Mouse (Mus musculus): ENCODE measurements around the gene Hk2. TPM values are rescaled to one million over a fixed set of nuclear protein-coding genes. Genes with fewer than 3 reads are reported as not detected.

Hk2 gene
- polyA plus RNA-seq, 1 experiment from 2014 or later, result 16.7 TPM

DNA sequence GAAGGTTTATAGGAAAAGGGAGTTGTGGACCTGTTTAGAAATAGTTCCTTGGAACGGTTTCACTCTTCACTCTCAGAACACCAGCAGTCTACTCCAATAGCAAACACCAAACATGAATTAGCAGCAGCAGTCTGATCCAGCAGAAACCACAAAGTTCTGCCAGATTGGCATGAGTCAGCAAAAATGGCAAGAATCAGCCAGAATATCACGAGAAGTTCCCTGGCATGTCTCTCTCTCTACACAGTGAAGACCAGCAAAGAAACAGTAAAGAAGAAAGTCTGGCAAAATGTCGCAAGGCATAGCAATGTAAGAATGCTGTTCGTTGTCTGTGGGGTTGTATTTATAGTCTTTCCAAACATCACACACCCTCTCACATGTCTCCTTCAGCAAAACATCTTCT is 58.1 kb downstream of the Hk2 start:
- Histone ChIP-seq H3K4me2 (ENCODE audit: low read depth, low read length) (no peak overlapping the region), H3K36me3 (ENCODE audit: control insufficient read depth, insufficient read depth, low read length) (no peaks in the 10 kb centered on the region), H3K27me3 (replicated peaks; ENCODE audit: control insufficient read depth, insufficient read depth, low read length) (no peaks in the 10 kb centered on the region), H3K9me3 (ENCODE audit: control insufficient read depth, low read length) (no peaks in the 10 kb centered on the region), H3K4me3 (ENCODE audit: low read depth, low read length) (no peak overlapping the region), H3K4me1 (ENCODE audit: control insufficient read depth, insufficient read depth, low read length) (no peaks in the 10 kb centered on the region), H3K27ac (replicated peaks; ENCODE audit: low read depth, low read length) (no peak overlapping the region), H3K9ac (ENCODE audit: low read depth, low read length) (no peak overlapping the region)
- ATAC-seq (ENCODE audit: low read depth) (no peak), DNase-seq (ENCODE audit: low spot score) (no peak)
- WGBS, result 71% methylated on average over 4 of the region's 4 CpGs

DNA sequence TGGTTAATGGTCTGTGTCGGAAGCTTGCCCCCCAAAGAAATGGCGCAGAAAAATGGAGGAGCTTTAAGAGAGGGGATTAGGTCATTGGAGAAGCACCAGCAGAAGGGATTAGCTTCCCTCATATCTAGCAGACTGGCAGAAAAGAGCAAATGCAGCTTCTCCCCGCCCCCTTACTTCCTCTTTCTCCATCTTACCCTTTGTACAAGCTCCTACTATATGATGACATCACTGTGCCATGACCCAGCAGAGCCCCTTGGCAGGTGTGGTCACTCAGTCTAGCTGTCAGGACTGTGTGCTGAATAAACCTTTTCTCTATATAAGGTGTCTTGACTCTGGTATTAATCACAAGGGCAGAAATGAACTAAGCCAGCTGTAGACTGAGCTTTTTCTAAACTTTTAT is 58.6 kb downstream of the Hk2 start:
- no peaks in the 10 kb centered on the region for H3K9me3 ChIP-seq (ENCODE audit: control insufficient read depth, low read length)
- no peak overlapping the region for H3K4me3 ChIP-seq (ENCODE audit: low read depth, low read length)
- H3K9ac ChIP-seq (ENCODE audit: low read depth, low read length), result no peak overlapping the region
- 80% methylated on average over 3 of the region's 3 CpGs for WGBS
- H3K27ac ChIP-seq (replicated peaks; ENCODE audit: low read depth, low read length), result no peak overlapping the region
- H3K4me2 ChIP-seq (ENCODE audit: low read depth, low read length), result no peak overlapping the region
- no peaks in the 10 kb centered on the region for H3K4me1 ChIP-seq (ENCODE audit: control insufficient read depth, insufficient read depth, low read length)
- DNase-seq (ENCODE audit: low spot score) (no peak), ATAC-seq (ENCODE audit: low read depth) (no peak)
- no peaks in the 10 kb centered on the region for H3K36me3 ChIP-seq (ENCODE audit: control insufficient read depth, insufficient read depth, low read length)
- no peaks in the 10 kb centered on the region for H3K27me3 ChIP-seq (replicated peaks; ENCODE audit: control insufficient read depth, insufficient read depth, low read length)

GRCm38 (mm10) chr6:82715253-82715652 is 59.0 kb downstream of the Hk2 start:
- Histone ChIP-seq H3K4me3 (ENCODE audit: low read depth, low read length) (no peak overlapping the region), H3K4me2 (ENCODE audit: low read depth, low read length) (no peak overlapping the region), H3K9ac (ENCODE audit: low read depth, low read length) (no peak overlapping the region), H3K4me1 (ENCODE audit: control insufficient read depth, insufficient read depth, low read length) (no peaks in the 10 kb centered on the region), H3K9me3 (ENCODE audit: control insufficient read depth, low read length) (no peaks in the 10 kb centered on the region), H3K27ac (replicated peaks; ENCODE audit: low read depth, low read length) (no peak overlapping the region), H3K27me3 (replicated peaks; ENCODE audit: control insufficient read depth, insufficient read depth, low read length) (no peaks in the 10 kb centered on the region), H3K36me3 (ENCODE audit: control insufficient read depth, insufficient read depth, low read length) (no peaks in the 10 kb centered on the region)
- ATAC-seq (ENCODE audit: low read depth), result no peak
- no peak for DNase-seq (ENCODE audit: low spot score)
- 73% methylated on average over 6 of the region's 6 CpGs for WGBS

DNA sequence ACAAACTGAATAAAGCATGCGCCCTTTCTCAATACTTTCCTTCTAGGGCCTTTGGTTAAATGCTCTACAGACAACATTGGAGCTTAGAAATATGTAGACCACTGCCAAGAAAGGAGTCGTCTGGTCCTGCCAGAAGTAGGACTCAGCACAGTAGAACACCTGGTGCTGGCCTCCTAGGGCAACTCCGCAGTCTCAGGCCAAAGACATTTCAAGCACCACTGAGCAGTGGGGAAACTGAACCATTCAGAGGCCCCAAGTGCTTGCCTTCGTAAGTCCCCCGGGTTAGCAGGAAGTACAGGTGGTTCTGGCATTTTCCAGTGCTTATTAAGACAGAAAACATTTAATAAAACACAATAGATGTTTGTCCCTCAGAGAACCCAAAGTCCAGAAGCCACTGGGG is 59.4 kb downstream of the Hk2 start:
- no peaks in the 10 kb centered on the region for H3K9me3 ChIP-seq (ENCODE audit: control insufficient read depth, low read length)
- 82% methylated on average over 5 of the region's 5 CpGs for WGBS
- DNase-seq (ENCODE audit: low spot score) (no peak), ATAC-seq (ENCODE audit: low read depth) (no peak)
- no peaks in the 10 kb centered on the region for H3K36me3 ChIP-seq (ENCODE audit: control insufficient read depth, insufficient read depth, low read length)
- H3K9ac ChIP-seq (ENCODE audit: low read depth, low read length), result no peak overlapping the region
- no peaks in the 10 kb centered on the region for H3K27me3 ChIP-seq (replicated peaks; ENCODE audit: control insufficient read depth, insufficient read depth, low read length)
- no peak overlapping the region for H3K27ac ChIP-seq (replicated peaks; ENCODE audit: low read depth, low read length)
- no peak overlapping the region for H3K4me3 ChIP-seq (ENCODE audit: low read depth, low read length)
- no peaks in the 10 kb centered on the region for H3K4me1 ChIP-seq (ENCODE audit: control insufficient read depth, insufficient read depth, low read length)
- H3K4me2 ChIP-seq (ENCODE audit: low read depth, low read length), result no peak overlapping the region

DNA sequence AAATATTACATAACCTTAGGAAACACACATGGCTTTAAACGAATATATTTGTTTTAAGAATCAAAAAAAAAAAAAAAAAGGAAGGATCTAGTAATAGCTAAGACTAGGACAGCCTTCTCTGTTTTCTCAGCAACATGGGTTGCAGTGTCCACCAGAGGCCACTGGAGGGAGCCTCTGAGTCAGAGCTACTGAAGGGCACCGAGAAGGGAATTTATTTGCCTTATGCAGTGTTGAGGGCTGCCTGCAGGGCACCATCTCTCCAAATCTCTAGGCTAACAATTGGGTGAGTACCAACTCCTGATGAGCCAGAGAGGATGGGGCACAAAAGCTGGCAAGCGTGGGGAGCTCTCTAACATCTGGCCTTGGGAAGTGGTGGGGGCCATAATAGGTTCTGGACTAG is 60.0 kb downstream of the Hk2 start:
- Histone ChIP-seq H3K9me3 (ENCODE audit: control insufficient read depth, low read length) (no peaks in the 10 kb centered on the region), H3K4me1 (ENCODE audit: control insufficient read depth, insufficient read depth, low read length) (no peaks in the 10 kb centered on the region), H3K9ac (ENCODE audit: low read depth, low read length) (no peak overlapping the region), H3K27ac (replicated peaks; ENCODE audit: low read depth, low read length) (no peak overlapping the region), H3K4me2 (ENCODE audit: low read depth, low read length) (no peak overlapping the region), H3K4me3 (ENCODE audit: low read depth, low read length) (no peak overlapping the region), H3K36me3 (ENCODE audit: control insufficient read depth, insufficient read depth, low read length) (no peaks in the 10 kb centered on the region), H3K27me3 (replicated peaks; ENCODE audit: control insufficient read depth, insufficient read depth, low read length) (no peaks in the 10 kb centered on the region)
- DNase-seq (ENCODE audit: low spot score) (peak; percentile 51), ATAC-seq (ENCODE audit: low read depth) (0 out of 2 replicates have a peak, but pooled peaks have one; percentile 34)
- 17% methylated on average over 3 of the region's 3 CpGs for WGBS

GRCm38 (mm10) chr6:82707742-82708141 is 66.5 kb downstream of the Hk2 start:
- H3K9me3 ChIP-seq (ENCODE audit: control insufficient read depth, low read length), result no peaks in the 10 kb centered on the region
- DNase-seq (ENCODE audit: low spot score) (no peak), ATAC-seq (ENCODE audit: low read depth) (no peak)
- H3K4me2 ChIP-seq (ENCODE audit: low read depth, low read length), result no peak overlapping the region
- H3K36me3 ChIP-seq (ENCODE audit: control insufficient read depth, insufficient read depth, low read length), result no peaks in the 10 kb centered on the region
- H3K27me3 ChIP-seq (replicated peaks; ENCODE audit: control insufficient read depth, insufficient read depth, low read length), result no peaks in the 10 kb centered on the region
- H3K4me3 ChIP-seq (ENCODE audit: low read depth, low read length), result no peak overlapping the region
- no peak overlapping the region for H3K9ac ChIP-seq (ENCODE audit: low read depth, low read length)
- 82% methylated on average over 3 of the region's 3 CpGs for WGBS
- no peaks in the 10 kb centered on the region for H3K4me1 ChIP-seq (ENCODE audit: control insufficient read depth, insufficient read depth, low read length)
- H3K27ac ChIP-seq (replicated peaks; ENCODE audit: low read depth, low read length), result no peak overlapping the region

DNA sequence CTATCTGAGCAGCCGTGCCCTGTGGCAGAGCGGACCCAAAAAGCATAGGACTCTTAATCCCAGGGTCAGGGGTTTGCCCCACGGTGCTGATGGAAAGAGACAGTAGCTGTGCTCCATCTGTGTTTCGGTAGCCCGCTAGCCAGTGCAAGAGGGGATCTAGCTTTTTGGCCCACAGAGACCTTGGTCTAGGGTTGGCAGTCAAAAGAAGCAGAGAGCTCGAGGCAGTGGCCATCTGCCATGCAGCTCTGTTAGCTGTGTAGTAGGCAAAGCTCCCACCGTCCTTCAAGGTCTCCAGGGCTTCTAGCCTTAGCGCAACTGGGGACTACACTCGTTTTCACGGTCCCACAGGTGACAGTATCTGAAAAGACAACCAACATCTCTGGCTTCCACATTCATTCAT is 67.0 kb downstream of the Hk2 start:
- DNase-seq (ENCODE audit: low spot score), result no peak
- H3K9ac ChIP-seq (ENCODE audit: low read depth, low read length), result no peak overlapping the region
- no peaks in the 10 kb centered on the region for H3K9me3 ChIP-seq (ENCODE audit: control insufficient read depth, low read length)
- H3K4me2 ChIP-seq (ENCODE audit: low read depth, low read length), result no peak overlapping the region
- 85% methylated on average over 10 of the region's 10 CpGs for WGBS
- H3K27me3 ChIP-seq (replicated peaks; ENCODE audit: control insufficient read depth, insufficient read depth, low read length), result no peaks in the 10 kb centered on the region
- no peak overlapping the region for H3K4me3 ChIP-seq (ENCODE audit: low read depth, low read length)
- H3K36me3 ChIP-seq (ENCODE audit: control insufficient read depth, insufficient read depth, low read length), result no peaks in the 10 kb centered on the region
- no peak overlapping the region for H3K27ac ChIP-seq (replicated peaks; ENCODE audit: low read depth, low read length)
- no peak for ATAC-seq (ENCODE audit: low read depth)
- H3K4me1 ChIP-seq (ENCODE audit: control insufficient read depth, insufficient read depth, low read length), result no peaks in the 10 kb centered on the region

- Histone ChIP-seq H3K4me1 (ENCODE audit: control insufficient read depth, insufficient read depth, low read length) (no peaks in the 10 kb centered on the region), H3K27me3 (replicated peaks; ENCODE audit: control insufficient read depth, insufficient read depth, low read length) (no peaks in the 10 kb centered on the region), H3K36me3 (ENCODE audit: control insufficient read depth, insufficient read depth, low read length) (no peaks in the 10 kb centered on the region), H3K27ac (replicated peaks; ENCODE audit: low read depth, low read length) (no peak within 1 kb of the TSS), H3K4me3 (ENCODE audit: low read depth, low read length) (no peak within 1 kb of the TSS), H3K9me3 (ENCODE audit: control insufficient read depth, low read length) (no peaks in the 10 kb centered on the region), H3K4me2 (ENCODE audit: low read depth, low read length) (no peak within 1 kb of the TSS), H3K9ac (ENCODE audit: low read depth, low read length) (no peak within 1 kb of the TSS)
- 84% methylated on average over 5 of the region's 5 CpGs for WGBS
- DNase-seq (ENCODE audit: low spot score) (no peak), ATAC-seq (ENCODE audit: low read depth) (no peak)
Observed at GRCm38 (mm10) chr6:82705221-82705620, 69.0 kb downstream of the Hk2 start, which contains the start of gene Pole4. Gene Pole4 (minus strand): TSS chr6:82705365.

- no peak for ATAC-seq (ENCODE audit: low read depth)
- H3K9me3 ChIP-seq (ENCODE audit: control insufficient read depth, low read length), result no peaks in the 10 kb centered on the region
- no peak overlapping the region for H3K9ac ChIP-seq (ENCODE audit: low read depth, low read length)
- DNase-seq (ENCODE audit: low spot score), result no peak
- H3K4me1 ChIP-seq (ENCODE audit: control insufficient read depth, insufficient read depth, low read length), result peaks cover 6% of the 10 kb centered on the region; the same call in 1 of the 2 replicates
- H3K4me3 ChIP-seq (ENCODE audit: low read depth, low read length), result no peak overlapping the region
- H3K36me3 ChIP-seq (ENCODE audit: control insufficient read depth, insufficient read depth, low read length), result no peaks in the 10 kb centered on the region
- H3K27ac ChIP-seq (replicated peaks; ENCODE audit: low read depth, low read length), result no peak overlapping the region
- 84% methylated on average over 3 of the region's 3 CpGs for WGBS
- no peak overlapping the region for H3K4me2 ChIP-seq (ENCODE audit: low read depth, low read length)
- H3K27me3 ChIP-seq (replicated peaks; ENCODE audit: control insufficient read depth, insufficient read depth, low read length), result no peaks in the 10 kb centered on the region
Observed at GRCm38 (mm10) chr6:82703710-82704109, 70.5 kb downstream of the Hk2 start.
